Mouse (Mus musculus) kidney, embryonic 15.5 days (tissue): Measurements from ENCODE around the gene Ddx50. TPM values are rescaled to one million over a fixed set of nuclear protein-coding genes. Genes with fewer than 3 reads are reported as not detected.

ENCODE experiments used
- ATAC-seq: fragments of 200-750 bp; cut with Nextera tagmentation; replicated peaks from 2 replicates; pipeline ENCODE4 v1.8.0; 2017; ENCODE audit warnings: moderate TSS enrichment; ENCODE audit not compliant: low FRiP score
- H3K27ac ChIP-seq: fragments of 300-500 bp; sonication (generic); 2 replicates; pipeline ENCODE4 v1.5.1; 2015; ENCODE audit warnings: mild to moderate bottlenecking, inconsistent platforms
- H3K27me3 ChIP-seq: fragments of 300-500 bp; sonication (generic); 2 replicates; pipeline ENCODE4 v1.6.1; 2015; ENCODE audit warnings: inconsistent platforms
- H3K36me3 ChIP-seq: fragments of 300-500 bp; sonication (generic); 2 replicates; pipeline ENCODE4 v1.6.1; 2015; ENCODE audit warnings: inconsistent platforms
- H3K4me1 ChIP-seq: fragments of 300-500 bp; sonication (generic); 2 replicates; pipeline ENCODE4 v1.6.1; 2015; ENCODE audit warnings: inconsistent platforms
- H3K4me2 ChIP-seq: fragments of 300-500 bp; sonication (generic); 2 replicates; pipeline ENCODE4 v1.6.1; 2015; ENCODE audit warnings: moderate library complexity, mild to moderate bottlenecking, inconsistent platforms
- H3K4me3 ChIP-seq: fragments of 300-500 bp; sonication (generic); replicated peaks from 2 replicates; pipeline ENCODE4 v1.5.1; 2015; ENCODE audit warnings: mild to moderate bottlenecking, inconsistent platforms
- H3K9ac ChIP-seq: fragments of 300-500 bp; sonication (generic); 2 replicates; pipeline ENCODE4 v1.6.1; 2015; ENCODE audit warnings: mild to moderate bottlenecking, inconsistent platforms
- H3K9me3 ChIP-seq: fragments of 300-500 bp; sonication (generic); replicated peaks from 2 replicates; pipeline ENCODE4 v1.6.1; 2016; ENCODE audit warnings: inconsistent platforms
- WGBS: fragments of 180-500 bp; shearing (Covaris S2); methylation state at CpG from one replicate; pipeline ENCODE4 v1.1.7; 2015; ENCODE audit warnings: mixed read lengths; 5-methylcytosine and 5-hydroxymethylcytosine counted together
- polyA plus RNA-seq: library from polyadenylated mRNA; unstranded; fragments of >200 nt; fragmentation: Nextera tagmentation; extraction: Ambion mirVana; gene quantifications from 2 replicates; pipeline ENCODE4 v1.2.1, GENCODE M21; 2015

Ddx50 gene
- polyA plus RNA-seq, 1 experiment from 2014 or later: 126 TPM

GRCm38 (mm10) chr10:62664963-62665590 is 14.1 kb upstream of the Ddx50 start:
- H3K4me2 ChIP-seq: peak overlapping the region; percentile 44
- no peaks in the 10 kb centered on the region for H3K9me3 ChIP-seq
- peak overlapping the region; percentile 71 for H3K27ac ChIP-seq
- 56% methylated on average over 27 of the region's 27 CpGs for WGBS
- H3K27me3 ChIP-seq: no peaks in the 10 kb centered on the region
- no peak for ATAC-seq
- H3K4me3 ChIP-seq: peak overlapping the region; percentile 25
- H3K4me1 ChIP-seq: 0 out of 2 replicates have a peak, but pooled peaks cover 3% of the 10 kb centered on the region
- no peak overlapping the region for H3K9ac ChIP-seq
- no peaks in the 10 kb centered on the region for H3K36me3 ChIP-seq

DNA sequence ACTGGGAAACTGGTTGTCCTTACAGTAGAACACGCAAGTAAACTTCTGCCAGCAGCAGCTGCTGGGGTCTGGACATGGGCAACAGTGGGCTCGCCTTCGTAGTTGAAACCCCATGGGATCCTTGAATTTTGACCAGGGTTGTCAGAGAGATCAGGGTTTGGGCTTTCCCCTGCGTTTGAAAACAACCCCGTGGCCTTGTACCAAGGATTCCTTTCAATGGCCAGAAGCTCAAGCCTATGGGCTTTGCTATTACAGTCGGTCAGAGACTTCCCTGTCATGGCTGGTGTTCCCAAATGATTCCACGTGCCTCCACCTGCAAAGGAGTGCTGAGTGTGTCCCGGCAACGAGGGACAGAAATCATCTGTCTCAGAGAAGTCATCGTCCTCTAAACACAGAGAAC is 13.2 kb upstream of the Ddx50 start:
- Histone ChIP-seq H3K36me3 (no peaks in the 10 kb centered on the region), H3K4me3 (no peak overlapping the region), H3K4me2 (no peak overlapping the region), H3K9me3 (no peaks in the 10 kb centered on the region), H3K27me3 (no peaks in the 10 kb centered on the region), H3K27ac (no peak overlapping the region), H3K9ac (no peak overlapping the region), H3K4me1 (0 out of 2 replicates have a peak, but pooled peaks cover 3% of the 10 kb centered on the region)
- WGBS: 86% methylated on average over 10 of the region's 10 CpGs
- no peak for ATAC-seq

GRCm38 (mm10) chr10:62656711-62657110 is 5.7 kb upstream of the Ddx50 start:
- Histone ChIP-seq H3K9me3 (no peaks in the 10 kb centered on the region), H3K27ac (no peak overlapping the region), H3K4me1 (no peaks in the 10 kb centered on the region), H3K36me3 (no peaks in the 10 kb centered on the region), H3K4me2 (no peak overlapping the region), H3K9ac (no peak overlapping the region), H3K4me3 (no peak overlapping the region), H3K27me3 (no peaks in the 10 kb centered on the region)
- WGBS: 84% methylated on average over 7 of the region's 7 CpGs
- ATAC-seq: no peak

DNA sequence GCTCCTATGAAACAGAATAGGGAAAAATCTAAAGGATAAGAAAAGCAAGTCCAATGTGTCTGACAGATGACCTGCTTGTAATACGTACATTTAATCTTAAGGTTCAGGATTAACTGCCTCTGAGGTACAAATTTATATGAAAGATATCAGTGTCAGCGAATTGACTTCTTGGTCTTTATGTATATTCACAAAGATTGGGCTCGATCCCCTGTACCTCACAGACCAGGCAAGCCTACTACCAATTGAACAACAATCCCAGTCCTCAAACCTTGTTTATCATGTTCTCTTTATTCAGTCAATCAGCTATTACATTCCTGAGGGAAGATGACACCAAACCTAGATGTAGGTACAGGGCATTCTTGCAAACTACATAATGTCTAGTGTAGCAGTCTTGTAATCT is 943 bp upstream of the Ddx50 start:
- H3K27me3 ChIP-seq: no peaks in the 10 kb centered on the region
- H3K4me1 ChIP-seq: peaks cover 9% of the 10 kb centered on the region
- H3K36me3 ChIP-seq: peaks cover 6% of the 10 kb centered on the region
- no peak for ATAC-seq
- peak overlapping the region; percentile 65 for H3K4me2 ChIP-seq
- H3K27ac ChIP-seq: peak overlapping the region; percentile 96
- peak overlapping the region; percentile 50 for H3K9ac ChIP-seq
- H3K9me3 ChIP-seq: no peaks in the 10 kb centered on the region
- WGBS: 23% methylated on average over 3 of the region's 3 CpGs
- H3K4me3 ChIP-seq: peak overlapping the region; percentile 82

- no peaks in the 10 kb centered on the region for H3K9me3 ChIP-seq
- H3K27ac ChIP-seq: peak overlapping the region; percentile 96
- ATAC-seq: no peak
- peak overlapping the region; percentile 84 for H3K9ac ChIP-seq
- no peaks in the 10 kb centered on the region for H3K27me3 ChIP-seq
- peak overlapping the region; percentile 66 for H3K4me2 ChIP-seq
- peak overlapping the region; percentile 82 for H3K4me3 ChIP-seq
- H3K36me3 ChIP-seq: peaks cover 22% of the 10 kb centered on the region
- under 1% methylated on average over 17 of the region's 17 CpGs for WGBS
- H3K4me1 ChIP-seq: peaks cover 9% of the 10 kb centered on the region
These were observed 648 bp downstream of the Ddx50 start for GRCm38 (mm10) chr10:62650358-62650782.

- Histone ChIP-seq H3K4me3 (no peak overlapping the region), H3K27ac (no peak overlapping the region)
- WGBS: 86% methylated on average over 3 of the region's 3 CpGs
These were observed 46.9 kb downstream of the Ddx50 start for GRCm38 (mm10) chr10:62604161-62604560.

DNA sequence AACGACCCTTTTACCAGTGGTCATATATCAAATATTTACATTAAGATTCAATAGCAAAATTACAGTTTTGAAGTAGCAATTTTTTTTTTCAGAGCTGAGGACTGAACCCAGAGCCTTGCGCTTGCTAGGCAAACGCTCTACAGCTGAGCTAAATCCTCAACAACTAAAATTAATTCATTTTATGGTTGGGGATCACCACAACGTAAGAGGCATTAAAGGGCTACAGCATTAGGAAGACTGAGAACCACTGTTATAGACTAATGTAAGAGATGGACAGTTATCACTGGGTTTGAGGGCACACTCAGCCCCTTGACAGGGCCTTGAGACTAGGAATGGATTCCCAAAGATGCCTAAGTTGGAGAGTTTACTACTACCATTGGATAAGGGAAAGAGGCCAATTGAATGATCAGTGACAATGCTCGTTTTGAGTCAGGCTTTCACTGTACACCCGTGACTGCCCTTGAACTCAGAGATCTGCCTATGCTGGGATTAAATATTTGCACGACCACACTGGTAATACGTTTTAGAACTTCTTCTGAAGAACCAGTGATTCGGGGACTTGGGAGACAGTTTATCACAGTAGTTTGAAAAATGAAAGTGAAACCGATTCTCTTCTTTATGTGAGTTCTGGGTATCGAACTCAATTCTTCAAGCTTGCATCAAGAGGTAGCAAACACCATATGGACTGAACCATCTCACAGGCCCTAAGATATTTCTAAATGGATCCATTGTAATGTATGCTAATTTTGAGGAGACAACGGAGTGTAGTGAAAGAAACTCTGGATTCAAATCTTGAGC is 47.6 kb downstream of the Ddx50 start:
- H3K4me3 ChIP-seq: no peak overlapping the region
- peaks cover 17% of the 10 kb centered on the region for H3K4me1 ChIP-seq
- H3K27ac ChIP-seq: no peak overlapping the region
- H3K9me3 ChIP-seq: no peaks in the 10 kb centered on the region
- peaks cover 3% of the 10 kb centered on the region for H3K36me3 ChIP-seq
- no peak overlapping the region for H3K9ac ChIP-seq
- H3K4me2 ChIP-seq: no peak overlapping the region; the same call in 1 of the 2 replicates
- ATAC-seq: no peak
- no peaks in the 10 kb centered on the region for H3K27me3 ChIP-seq
- WGBS: 88% methylated on average over 12 of the region's 12 CpGs

More at GRCm38 (mm10) chr10:62604161-62604560, 46.9 kb downstream of the Ddx50 start:
- no peak for ATAC-seq
- Histone ChIP-seq H3K4me2 (no peak overlapping the region), H3K27me3 (no peaks in the 10 kb centered on the region), H3K9me3 (no peaks in the 10 kb centered on the region), H3K4me1 (peaks cover 17% of the 10 kb centered on the region), H3K36me3 (no peaks in the 10 kb centered on the region), H3K9ac (no peak overlapping the region)

- peak within 1 kb of the TSS; percentile 71; the same call in 1 of the 2 replicates for H3K27ac ChIP-seq
- H3K9ac ChIP-seq: peak within 1 kb of the TSS; percentile 70
- H3K9me3 ChIP-seq: no peaks in the 10 kb centered on the region
- H3K27me3 ChIP-seq: no peaks in the 10 kb centered on the region
- peak; percentile 98 for ATAC-seq
- peaks cover 20% of the 10 kb centered on the region for H3K4me1 ChIP-seq
- H3K4me2 ChIP-seq: peak within 1 kb of the TSS; percentile 95
- peak within 1 kb of the TSS; percentile 80 for H3K4me3 ChIP-seq
- peaks cover 13% of the 10 kb centered on the region for H3K36me3 ChIP-seq
- 6% methylated on average over 53 of the region's 53 CpGs for WGBS
These were observed 48.6 kb downstream of the Ddx50 start, which contains the start of gene Ddx21 for GRCm38 (mm10) chr10:62602177-62603040. TSS of gene Ddx21 (minus strand) at chr10:62602281.

- Histone ChIP-seq H3K27me3 (no peaks in the 10 kb centered on the region), H3K9ac (peak overlapping the region; percentile 70), H3K9me3 (no peaks in the 10 kb centered on the region), H3K27ac (peak overlapping the region; percentile 71; the same call in 1 of the 2 replicates), H3K36me3 (peaks cover 19% of the 10 kb centered on the region), H3K4me3 (peak overlapping the region; percentile 80), H3K4me2 (peak overlapping the region; percentile 95), H3K4me1 (peaks cover 20% of the 10 kb centered on the region)
- WGBS: under 1% methylated on average over 23 of the region's 23 CpGs
- peak; percentile 84 for ATAC-seq
These were observed 49.2 kb downstream of the Ddx50 start for GRCm38 (mm10) chr10:62601833-62602176.

GRCm38 (mm10) chr10:62601053-62601791 is 49.8 kb downstream of the Ddx50 start:
- Histone ChIP-seq H3K4me2 (peak overlapping the region; percentile 95), H3K4me1 (peaks cover 20% of the 10 kb centered on the region), H3K27ac (no peak overlapping the region), H3K4me3 (peak overlapping the region; percentile 80), H3K9ac (peak overlapping the region; percentile 70), H3K27me3 (no peaks in the 10 kb centered on the region), H3K36me3 (peaks cover 22% of the 10 kb centered on the region), H3K9me3 (no peaks in the 10 kb centered on the region)
- no peak for ATAC-seq
- WGBS: 11% methylated on average over 20 of the region's 20 CpGs

GRCm38 (mm10) chr10:62600056-62600455 is 51.0 kb downstream of the Ddx50 start:
- peaks cover 20% of the 10 kb centered on the region for H3K4me1 ChIP-seq
- H3K4me2 ChIP-seq: 0 out of 2 replicates have a peak overlapping the region, but pooled peaks have one; percentile 6
- H3K4me3 ChIP-seq: no peak overlapping the region
- H3K9me3 ChIP-seq: no peaks in the 10 kb centered on the region
- no peak overlapping the region for H3K9ac ChIP-seq
- 85% methylated on average over 6 of the region's 6 CpGs for WGBS
- no peak overlapping the region for H3K27ac ChIP-seq
- ATAC-seq: no peak
- no peaks in the 10 kb centered on the region for H3K27me3 ChIP-seq
- H3K36me3 ChIP-seq: peaks cover 33% of the 10 kb centered on the region
